Mouse (Mus musculus) spleen, postnatal 14 days (tissue): ENCODE data around the gene Ptov1.

Source experiments
- DNase-seq, 2 experiments: peaks; one replicate each; pipeline ENCODE4 v3.0.0; 2021 to 2022; ENCODE audit warnings: low spot score in 2 of 2

The Ptov1 gene

GRCm38 (mm10) chr7:44814952-44815553, 54.5 kb downstream of the Ptov1 start:
- DNase-seq = no peak

- DNase-seq = no peak
These were observed 55.2 kb downstream of the Ptov1 start for GRCm38 (mm10) chr7:44814423-44814822.

DNA sequence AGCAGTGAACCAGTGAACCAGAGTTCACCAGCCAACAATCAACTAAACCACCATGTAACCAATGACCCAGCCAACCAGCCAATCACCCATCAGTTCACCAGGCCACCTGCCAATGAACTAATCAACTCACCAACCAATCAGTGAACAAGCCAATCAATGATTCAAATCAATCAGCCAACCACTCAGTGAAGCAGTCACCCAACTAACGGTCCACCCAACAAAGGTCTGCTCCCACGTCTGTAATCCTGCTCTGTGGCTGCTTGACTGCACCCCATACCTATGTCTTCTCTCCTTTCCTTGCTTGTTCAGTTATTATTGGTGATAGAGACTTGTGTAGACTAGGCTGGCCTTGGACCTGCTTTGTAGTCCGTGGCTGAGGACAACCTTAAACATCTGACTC, 55.6 kb downstream of the Ptov1 start:
- DNase-seq = no peak
